Mouse (Mus musculus) lung, embryonic 16.5 days (tissue): ENCODE data around the gene Il17c. TPM values are rescaled to one million over a fixed set of nuclear protein-coding genes. Genes with fewer than 3 reads are reported as not detected.
A peak's percentile ranks its signal among the peaks of the same experiment; 100 is the strongest.

Experiments used
- ATAC-seq: fragments of 200-750 bp; cut with Nextera tagmentation; 2 replicates; pipeline ENCODE4 v1.8.0; 2017; ENCODE audit warnings: low read depth, mild to moderate bottlenecking, moderate library complexity
- H3K27ac ChIP-seq: fragments of 300-500 bp; sonication (generic); 2 replicates; pipeline ENCODE4 v1.5.1; 2014; ENCODE audit warnings: mild to moderate bottlenecking, control low read depth, low read length
- H3K27me3 ChIP-seq: fragments of 300-500 bp; sonication (generic); 2 replicates; pipeline ENCODE4 v1.6.1; 2014; ENCODE audit warnings: low read depth, low read length, mixed read lengths; ENCODE audit not compliant: control insufficient read depth, insufficient read depth
- H3K36me3 ChIP-seq: fragments of 300-500 bp; sonication (generic); 2 replicates; pipeline ENCODE4 v1.6.1; 2014; ENCODE audit warnings: low read length; ENCODE audit not compliant: control insufficient read depth, insufficient read depth
- H3K4me1 ChIP-seq: fragments of 300-500 bp; sonication (generic); replicated peaks from 2 replicates; pipeline ENCODE4 v1.6.1; 2014; ENCODE audit warnings: low read length, mixed read lengths; ENCODE audit not compliant: control insufficient read depth, insufficient read depth
- H3K4me2 ChIP-seq: fragments of 300-500 bp; sonication (generic); 2 replicates; pipeline ENCODE4 v1.6.1; 2014; ENCODE audit warnings: low read depth, low read length, control low read depth
- H3K4me3 ChIP-seq: fragments of 300-500 bp; sonication (generic); 2 replicates; pipeline ENCODE4 v1.5.1; 2014; ENCODE audit warnings: mild to moderate bottlenecking, low read length, control low read depth
- H3K9ac ChIP-seq: fragments of 300-500 bp; sonication (generic); 2 replicates; pipeline ENCODE4 v1.6.1; 2014; ENCODE audit warnings: low read length, control low read depth
- H3K9me3 ChIP-seq: fragments of 300-500 bp; sonication (generic); 2 replicates; pipeline ENCODE4 v1.6.1; 2016; ENCODE audit warnings: low read length; ENCODE audit not compliant: control insufficient read depth
- WGBS: fragments of 180-500 bp; shearing (Covaris S2); extraction: QIAGEN DNeasy Blood & Tissue Kit; methylation state at CpG from one replicate; pipeline ENCODE4 v1.1.7; 2014; 5-methylcytosine and 5-hydroxymethylcytosine counted together
- polyA plus RNA-seq: library from polyadenylated mRNA; unstranded; fragments of >200 nt; fragmentation: Nextera tagmentation; extraction: Ambion mirVana; gene quantifications from 2 replicates; pipeline ENCODE4 v1.2.1, GENCODE M21; 2015

The Il17c gene
- polyA plus RNA-seq, 1 experiment from 2014 or later: not detected

DNA sequence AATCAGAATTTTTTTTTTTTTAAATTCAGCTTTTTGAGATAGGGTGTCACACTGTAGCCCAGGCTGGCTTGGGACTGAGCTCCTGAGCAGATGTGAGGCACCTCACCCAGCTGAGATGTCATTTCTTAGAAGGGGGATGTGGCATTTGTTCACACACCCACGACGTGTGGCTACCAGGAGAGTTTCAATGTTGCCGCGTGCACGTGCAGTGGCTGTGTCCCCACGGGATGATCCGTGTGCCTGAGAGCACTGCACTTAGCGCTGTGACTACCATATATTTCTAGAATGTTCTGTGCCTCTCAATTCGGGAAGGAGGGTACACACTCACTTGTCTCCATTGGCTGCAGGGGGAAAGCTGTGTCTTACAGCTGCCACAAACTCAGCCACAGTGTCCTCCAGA is 14.3 kb downstream of the Il17c start:
- H3K27ac ChIP-seq: no peak overlapping the region
- H3K4me3 ChIP-seq: no peak overlapping the region
- peaks cover 4% of the 10 kb centered on the region for H3K36me3 ChIP-seq
- H3K4me1 ChIP-seq: peaks cover 18% of the 10 kb centered on the region
- no peak overlapping the region for H3K4me2 ChIP-seq
- H3K9ac ChIP-seq: no peak overlapping the region
- H3K9me3 ChIP-seq: 0 out of 2 replicates have a peak, but pooled peaks cover 5% of the 10 kb centered on the region
- ATAC-seq: no peak
- WGBS: 92% methylated on average over 9 of the region's 9 CpGs
- H3K27me3 ChIP-seq: no peaks in the 10 kb centered on the region

DNA sequence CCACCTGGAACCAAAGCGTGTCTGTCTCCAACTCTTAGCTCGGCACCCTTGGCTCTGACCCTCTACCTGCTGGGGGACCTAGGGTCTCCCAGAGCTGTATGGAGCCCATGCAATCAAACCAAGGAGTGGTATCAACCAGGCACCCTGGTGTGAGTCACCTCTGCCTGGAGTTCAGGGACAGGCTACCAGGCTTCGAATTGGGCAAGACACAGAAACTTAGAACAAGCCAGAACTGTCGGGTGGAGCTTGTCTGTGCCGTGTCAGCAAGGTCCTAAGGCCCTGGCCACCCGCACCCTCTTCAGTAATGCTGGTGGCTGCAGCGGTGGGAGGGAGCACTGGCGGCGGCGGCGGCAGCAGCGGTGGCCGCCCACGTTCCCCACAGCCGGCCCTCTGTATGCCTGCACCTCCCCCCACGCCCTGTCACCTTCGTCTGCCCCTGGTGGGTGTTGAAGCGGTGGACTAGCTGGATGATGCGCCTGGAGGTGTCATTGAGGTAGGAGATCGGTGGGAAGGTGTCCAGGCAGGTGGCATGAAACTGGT is 14.8 kb downstream of the Il17c start:
- no peak overlapping the region for H3K4me3 ChIP-seq
- H3K4me2 ChIP-seq: no peak overlapping the region
- H3K27ac ChIP-seq: no peak overlapping the region
- 0 out of 2 replicates have a peak, but pooled peaks cover 5% of the 10 kb centered on the region for H3K9me3 ChIP-seq
- peaks cover 4% of the 10 kb centered on the region for H3K36me3 ChIP-seq
- no peak for ATAC-seq
- peaks cover 13% of the 10 kb centered on the region for H3K4me1 ChIP-seq
- no peak overlapping the region for H3K9ac ChIP-seq
- 82% methylated on average over 20 of the region's 20 CpGs for WGBS
- H3K27me3 ChIP-seq: no peaks in the 10 kb centered on the region

GRCm38 (mm10) chr8:122437708-122438331 is 16.0 kb downstream of the Il17c start:
- no peaks in the 10 kb centered on the region for H3K27me3 ChIP-seq
- 0 out of 2 replicates have a peak overlapping the region, but pooled peaks have one; percentile 19 for H3K9ac ChIP-seq
- H3K27ac ChIP-seq: peak overlapping the region; percentile 60
- no peak overlapping the region for H3K4me2 ChIP-seq
- peak; percentile 46 for ATAC-seq
- H3K4me3 ChIP-seq: no peak overlapping the region
- 83% methylated on average over 13 of the region's 13 CpGs for WGBS
- H3K9me3 ChIP-seq: 0 out of 2 replicates have a peak, but pooled peaks cover 5% of the 10 kb centered on the region
- H3K36me3 ChIP-seq: peaks cover 4% of the 10 kb centered on the region
- H3K4me1 ChIP-seq: peaks cover 12% of the 10 kb centered on the region

GRCm38 (mm10) chr8:122439336-122439735 is 17.5 kb downstream of the Il17c start:
- Histone ChIP-seq H3K4me3 (no peak overlapping the region), H3K27ac (no peak overlapping the region), H3K36me3 (peaks cover 4% of the 10 kb centered on the region), H3K9ac (no peak overlapping the region), H3K4me2 (no peak overlapping the region), H3K9me3 (0 out of 2 replicates have a peak, but pooled peaks cover 5% of the 10 kb centered on the region), H3K27me3 (no peaks in the 10 kb centered on the region), H3K4me1 (peaks cover 7% of the 10 kb centered on the region)
- 93% methylated on average over 16 of the region's 16 CpGs for WGBS
- no peak for ATAC-seq

- no peaks in the 10 kb centered on the region for H3K36me3 ChIP-seq
- no peaks in the 10 kb centered on the region for H3K9me3 ChIP-seq
- WGBS: 90% methylated on average over 1 of the region's 1 CpGs
- no peak overlapping the region for H3K9ac ChIP-seq
- H3K27me3 ChIP-seq: no peaks in the 10 kb centered on the region
- ATAC-seq: no peak
- H3K4me2 ChIP-seq: no peak overlapping the region
- H3K4me3 ChIP-seq: no peak overlapping the region
- no peak overlapping the region for H3K27ac ChIP-seq
- H3K4me1 ChIP-seq: peaks cover 22% of the 10 kb centered on the region
Measured at GRCm38 (mm10) chr8:122441326-122441725, 19.5 kb downstream of the Il17c start.

DNA sequence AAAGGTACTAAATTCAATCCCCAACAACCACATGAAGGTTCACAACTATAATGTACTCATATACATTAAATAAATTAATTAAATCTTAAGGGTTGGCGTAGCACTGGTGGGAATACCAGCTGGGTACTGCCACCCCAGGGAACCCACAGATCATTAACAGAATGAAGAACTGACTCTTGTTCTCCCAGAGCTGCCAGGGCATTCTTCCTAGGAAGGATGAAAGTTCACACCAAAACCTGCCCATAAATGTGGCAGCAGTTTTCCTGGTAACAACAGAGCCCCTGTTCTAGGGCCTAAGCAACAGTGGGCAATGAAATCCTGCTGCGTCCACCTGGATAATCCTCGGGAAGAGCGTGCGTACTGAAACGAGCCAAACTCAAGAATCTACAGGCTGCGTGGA is 20.5 kb downstream of the Il17c start:
- Histone ChIP-seq H3K27me3 (no peaks in the 10 kb centered on the region), H3K4me2 (peak overlapping the region; percentile 99), H3K36me3 (no peaks in the 10 kb centered on the region), H3K27ac (no peak overlapping the region), H3K9me3 (no peaks in the 10 kb centered on the region), H3K4me1 (peaks cover 22% of the 10 kb centered on the region), H3K4me3 (peak overlapping the region; percentile 80), H3K9ac (peak overlapping the region; percentile 77)
- ATAC-seq: no peak
- WGBS: 19% methylated on average over 7 of the region's 7 CpGs

DNA sequence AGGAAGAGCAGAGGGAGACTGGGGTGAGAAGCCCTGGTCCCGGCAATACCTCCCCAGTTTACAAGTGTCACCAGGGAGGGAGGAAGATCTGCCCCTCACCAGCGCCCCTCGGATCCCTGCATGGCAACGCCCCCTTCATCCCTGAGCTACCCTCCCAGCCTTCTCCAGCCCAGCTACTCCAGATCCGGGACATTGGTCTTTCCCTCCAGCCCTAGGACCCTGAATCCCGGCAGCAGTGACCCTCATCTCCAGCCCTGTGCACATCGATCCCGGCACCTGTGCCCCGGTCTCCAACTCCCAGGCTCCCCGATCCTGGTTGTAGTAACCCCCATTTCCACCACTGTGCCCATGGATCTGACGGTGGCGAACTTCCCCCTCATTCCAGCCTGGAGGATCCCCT is 21.0 kb downstream of the Il17c start:
- under 1% methylated on average over 12 of the region's 12 CpGs for WGBS
- Histone ChIP-seq H3K36me3 (no peaks in the 10 kb centered on the region), H3K4me1 (peaks cover 22% of the 10 kb centered on the region), H3K4me2 (peak overlapping the region; percentile 99), H3K27ac (peak overlapping the region; percentile 73), H3K9ac (peak overlapping the region; percentile 77), H3K27me3 (no peaks in the 10 kb centered on the region), H3K9me3 (no peaks in the 10 kb centered on the region), H3K4me3 (peak overlapping the region; percentile 80)
- ATAC-seq: no peak

GRCm38 (mm10) chr8:122443262-122444006 is 21.6 kb downstream of the Il17c start, which contains the start of gene Mvd:
Mvd (minus strand) TSS chr8:122443422.
- Histone ChIP-seq H3K9ac (peak within 1 kb of the TSS; percentile 77), H3K27me3 (no peaks in the 10 kb centered on the region), H3K4me2 (peak within 1 kb of the TSS; percentile 99), H3K9me3 (no peaks in the 10 kb centered on the region), H3K27ac (peak within 1 kb of the TSS; percentile 97), H3K4me3 (peak within 1 kb of the TSS; percentile 80), H3K4me1 (peaks cover 22% of the 10 kb centered on the region), H3K36me3 (no peaks in the 10 kb centered on the region)
- ATAC-seq: peak; percentile 97
- under 1% methylated on average over 47 of the region's 47 CpGs for WGBS

DNA sequence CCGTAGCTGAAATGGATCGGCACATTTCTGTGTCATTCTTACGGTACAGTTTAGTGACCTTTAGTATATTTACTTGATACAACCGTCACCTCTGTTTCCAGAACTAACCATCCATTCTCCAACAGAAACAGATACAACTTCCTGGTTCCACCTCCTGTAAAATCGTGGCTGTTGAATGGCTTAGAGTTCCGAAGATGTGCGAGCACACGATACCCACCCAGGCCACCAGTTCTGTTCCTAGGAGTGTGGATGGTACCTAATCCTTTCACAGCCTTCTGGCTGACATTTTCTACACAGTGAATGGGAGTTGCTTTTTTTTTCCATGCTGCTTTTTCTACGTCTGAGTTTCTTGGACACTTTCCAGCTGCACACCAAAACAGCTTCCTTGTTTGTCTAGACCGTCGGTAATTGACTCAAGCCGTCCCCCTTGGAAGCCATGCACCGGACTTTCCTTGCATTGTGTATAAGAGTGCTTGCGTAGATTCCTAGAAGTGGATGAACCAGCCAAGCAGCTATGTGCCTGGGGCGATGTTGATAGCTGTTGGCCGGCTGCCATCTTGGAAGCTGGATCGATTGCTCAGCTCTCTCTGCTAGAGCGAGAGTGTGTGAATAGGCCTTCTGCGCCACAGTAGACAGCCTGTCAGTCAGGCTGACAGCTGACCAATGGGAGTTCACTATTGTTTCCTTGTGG is 22.4 kb downstream of the Il17c start:
- Histone ChIP-seq H3K4me1 (peaks cover 22% of the 10 kb centered on the region), H3K4me3 (peak overlapping the region; percentile 80), H3K36me3 (no peaks in the 10 kb centered on the region), H3K4me2 (peak overlapping the region; percentile 75), H3K9ac (peak overlapping the region; percentile 66), H3K27me3 (no peaks in the 10 kb centered on the region), H3K27ac (peak overlapping the region; percentile 97), H3K9me3 (no peaks in the 10 kb centered on the region)
- under 1% methylated on average over 19 of the region's 19 CpGs for WGBS
- peak; percentile 73 for ATAC-seq
